8 mouse cellular contexts compared by ENCODE assay signal in genomic region chrX:99974803-99975202, GRCm38 (mm10). TPM values are rescaled to one million over a fixed set of nuclear protein-coding genes. Genes with fewer than 3 reads are reported as not detected.
DNase-seq lines count a peak whose midpoint lies in the region; ATAC-seq and TF ChIP-seq lines count a peak whose summit lies in the region.

No protein-coding gene starts in this region.

- no peak overlapping the region for H3K27ac ChIP-seq in ES-Bruce4 (ENCODE audit: insufficient read depth, low read length)
- no peak overlapping the region for H3K27ac ChIP-seq in heart, embryonic 15.5 days
- no peak overlapping the region for H3K27ac ChIP-seq in liver, embryonic 16.5 days (ENCODE audit: low read length)
- no peak overlapping the region for H3K27ac ChIP-seq in thymus, adult 2 months (ENCODE audit: control insufficient read depth, insufficient read depth, low read length)

- TF ChIP-seq POLR2A in ES-Bruce4 (IDR thresholded peaks at IDR 0.05; ENCODE audit: insufficient read depth, low read length) = no peak
- TF ChIP-seq POLR2A in thymus, adult 2 months (IDR thresholded peaks at IDR 0.05; ENCODE audit: control insufficient read depth, extremely low read depth, insufficient read depth, low read length, poor library complexity) = no peak
- no peak for TF ChIP-seq POLR2A in lung, adult 2 months (IDR thresholded peaks at IDR 0.05; ENCODE audit: borderline replicate concordance, extremely low read depth, low read depth, low read length)

- H3K4me3 ChIP-seq in erythroblast, embryonic 14.5 days (replicated peaks) = peak overlapping the region; percentile 63
- no peak overlapping the region; the same call in 1 of the 2 replicates for H3K4me3 ChIP-seq in ES-Bruce4 (ENCODE audit: low read depth, low read length)
- peak overlapping the region; percentile 64 for H3K4me3 ChIP-seq in heart, embryonic 15.5 days
- peak overlapping the region; percentile 62; the same call in 1 of the 2 replicates for H3K4me3 ChIP-seq in liver, embryonic 16.5 days (ENCODE audit: low read depth, low read length)
- no peak overlapping the region for H3K4me3 ChIP-seq in thymus, adult 2 months (ENCODE audit: control insufficient read depth, insufficient read depth, low read length)
- H3K4me3 ChIP-seq in lung, adult 2 months (replicated peaks; ENCODE audit: extremely low read depth, low read depth, low read length) = no peak overlapping the region

- ATAC-seq in erythroblast, adult 5-6 weeks (replicated peaks; ENCODE audit: low FRiP score, poor library complexity, severe bottlenecking) = no peak
- no peak for ATAC-seq in heart, embryonic 15.5 days (replicated peaks; ENCODE audit: insufficient number of reproducible peaks, insufficient read depth, low FRiP score, low read depth)
- ATAC-seq in liver, embryonic 16.5 days (ENCODE audit: low read depth) = no peak

- peak overlapping the region; percentile 44; the same call in 1 of the 2 replicates for H3K9ac ChIP-seq in ES-Bruce4 (ENCODE audit: low read depth, poor library complexity, severe bottlenecking)
- H3K9ac ChIP-seq in heart, embryonic 15.5 days = no peak overlapping the region
- H3K9ac ChIP-seq in liver, embryonic 16.5 days (ENCODE audit: low read depth, low read length) = no peak overlapping the region

- TF ChIP-seq CTCF in ES-Bruce4 (IDR thresholded peaks at IDR 0.05; ENCODE audit: low read depth, low read length) = no peak
- TF ChIP-seq CTCF in thymus, adult 2 months (IDR thresholded peaks at IDR 0.05; ENCODE audit: borderline replicate concordance, control insufficient read depth, extremely low read depth, insufficient read depth, low read length, poor library complexity) = no peak
- no peak for TF ChIP-seq CTCF in lung, adult 2 months (IDR thresholded peaks at IDR 0.05; ENCODE audit: insufficient read depth, low read length)

- H3K27me3 ChIP-seq in erythroblast, embryonic 14.5 days (ENCODE audit: control insufficient read depth) = peaks cover 12% of the 10 kb centered on the region
- H3K27me3 ChIP-seq in ES-Bruce4 (ENCODE audit: control insufficient read depth, insufficient read depth, low read length, poor library complexity, severe bottlenecking) = no peaks in the 10 kb centered on the region
- no peaks in the 10 kb centered on the region for H3K27me3 ChIP-seq in heart, embryonic 15.5 days
- H3K27me3 ChIP-seq in liver, embryonic 16.5 days (ENCODE audit: control insufficient read depth, insufficient read depth, low read depth, low read length) = peaks cover 4% of the 10 kb centered on the region; the same call in 1 of the 2 replicates
- no peaks in the 10 kb centered on the region for H3K27me3 ChIP-seq in thymus, adult 2 months (ENCODE audit: control insufficient read depth, insufficient read depth, low read length)

- H3K9me3 ChIP-seq in erythroblast, embryonic 14.5 days (ENCODE audit: control insufficient read depth, low read length) = peaks cover 7% of the 10 kb centered on the region; the same call in 1 of the 2 replicates
- no peaks in the 10 kb centered on the region for H3K9me3 ChIP-seq in ES-Bruce4 (replicated peaks; ENCODE audit: control insufficient read depth, insufficient read depth, low read length, poor library complexity, severe bottlenecking)
- no peaks in the 10 kb centered on the region for H3K9me3 ChIP-seq in heart, embryonic 15.5 days (replicated peaks)
- H3K9me3 ChIP-seq in liver, embryonic 16.5 days (replicated peaks; ENCODE audit: control insufficient read depth, low read length) = no peaks in the 10 kb centered on the region

- no peak for TF ChIP-seq EP300 in ES-Bruce4 (IDR thresholded peaks at IDR 0.05; ENCODE audit: insufficient read depth, low read depth, low read length)

- DNase-seq in yolk sac, embryonic 10.5 days (ENCODE audit: low spot score) = no peak
- no peak for DNase-seq in thymus, adult 2 months
- DNase-seq in lung, adult 2 months = no peak

- H3K36me3 ChIP-seq in erythroblast, embryonic 14.5 days (ENCODE audit: control insufficient read depth) = no peaks in the 10 kb centered on the region
- H3K36me3 ChIP-seq in ES-Bruce4 (ENCODE audit: control insufficient read depth, insufficient read depth, low read length, poor library complexity, severe bottlenecking) = no peaks in the 10 kb centered on the region
- no peaks in the 10 kb centered on the region for H3K36me3 ChIP-seq in heart, embryonic 15.5 days
- H3K36me3 ChIP-seq in liver, embryonic 16.5 days (ENCODE audit: control insufficient read depth, insufficient read depth) = no peaks in the 10 kb centered on the region
- H3K36me3 ChIP-seq in thymus, adult 2 months (ENCODE audit: control insufficient read depth, insufficient read depth, low read length) = no peaks in the 10 kb centered on the region

- peaks cover 13% of the 10 kb centered on the region for H3K4me1 ChIP-seq in erythroblast, embryonic 14.5 days (ENCODE audit: control insufficient read depth)
- H3K4me1 ChIP-seq in ES-Bruce4 (ENCODE audit: control insufficient read depth, insufficient read depth, low read length) = no peaks in the 10 kb centered on the region
- H3K4me1 ChIP-seq in heart, embryonic 15.5 days (replicated peaks) = no peaks in the 10 kb centered on the region
- no peaks in the 10 kb centered on the region for H3K4me1 ChIP-seq in liver, embryonic 16.5 days (ENCODE audit: control insufficient read depth, low read depth, low read length)
- no peaks in the 10 kb centered on the region for H3K4me1 ChIP-seq in thymus, adult 2 months (replicated peaks; ENCODE audit: control insufficient read depth, insufficient read depth, low read length)
- H3K4me1 ChIP-seq in lung, adult 2 months (ENCODE audit: control insufficient read depth, insufficient read depth, low read length) = no peaks in the 10 kb centered on the region

- 26% methylated on average over 5 of the region's 5 CpGs for WGBS in heart, embryonic 15.5 days
- 27% methylated on average over 5 of the region's 5 CpGs for WGBS in liver, embryonic 16.5 days (ENCODE audit: insufficient replicate concordance)
- WGBS in thymus, adult 2 months = 48% methylated on average over 5 of the region's 5 CpGs
- WGBS in lung, adult 2 months = 32% methylated on average over 5 of the region's 5 CpGs

- peak overlapping the region; percentile 92 for H3K4me2 ChIP-seq in heart, embryonic 15.5 days
- peak overlapping the region; percentile 68 for H3K4me2 ChIP-seq in liver, embryonic 16.5 days (ENCODE audit: low read depth, low read length)

RNA-seq across cellular contexts. Expression of gene Eda, which starts 0.6 kb away (rescaled TPM):
- 0.03 and 0.06 TPM in 2 replicates for polyA plus RNA-seq in erythroblast, embryonic 14.5 days (2012)
- not detected in 2 replicates for total RNA-seq in erythroblast, adult 5-6 weeks (2015; ENCODE audit: low replicate concordance)
- 0.26 TPM in 1 of 2 replicates, not detected in the other for total RNA-seq in erythroblast, adult 5-6 weeks (2017; ENCODE audit: low replicate concordance)
- 1.9 TPM in 2 replicates for polyA plus RNA-seq in ES-Bruce4 (2011; ENCODE audit: insufficient read depth, insufficient read length, low read depth, missing spikeins)
- polyA plus RNA-seq in heart, embryonic 15.5 days (2015; fragmentation: Nextera tagmentation; extraction: Ambion mirVana) = 2.8 and 3.2 TPM in 2 replicates
- 0.70 and 0.87 TPM in 2 replicates for polyA plus RNA-seq in liver, embryonic 16.5 days (2015; fragmentation: Nextera tagmentation; extraction: Ambion mirVana)
- polyA plus RNA-seq in thymus, adult 2 months (2012; rRNA removed) = 0.54 and 0.68 TPM in 2 replicates
- polyA plus RNA-seq in lung, adult 2 months (2012; rRNA removed) = 1.4 and 1.6 TPM in 2 replicates

Comparison
In these comparisons a context has a peak if more than half of its experiments do, and no peak if none do; other contexts are left out.
1. H3K4me3 ChIP-seq: peak in erythroblast, embryonic 14.5 days (single experiment), heart, embryonic 15.5 days (single experiment) and liver, embryonic 16.5 days (single experiment); none in ES-Bruce4 (single experiment), thymus, adult 2 months (single experiment) and lung, adult 2 months (single experiment).